ENCODE assay signal across 12 mouse cellular contexts in genomic region chrX:11491235-11491634, GRCm38 (mm10).
DNase-seq lines count a peak whose midpoint lies in the region; ATAC-seq and TF ChIP-seq lines count a peak whose summit lies in the region.
"Had no signal": no experiment of that assay in that cellular context is flagged by ENCODE, and none has a peak within 500 bp of the region (broad histone marks: within the 10 kb centered on the region; RNA-seq: fewer than 3 reads in every experiment).

No protein-coding gene starts in this region.

- peaks cover 18 to 29% of the 10 kb centered on the region in 2 experiments for H3K4me1 ChIP-seq in heart, embryonic 14.5 days (ENCODE audit: control insufficient read depth in 2 of 2, insufficient read depth in 2 of 2, low read length in 2 of 2)
- no peaks in the 10 kb centered on the region for H3K4me1 ChIP-seq in lung, postnatal 0 days (ENCODE audit: insufficient read depth, low read depth, low read length)
- H3K4me1 ChIP-seq in embryonic facial prominence, embryonic 15.5 days = peaks cover 21% of the 10 kb centered on the region
- H3K4me1 ChIP-seq in midbrain, embryonic 15.5 days = peaks cover 33% of the 10 kb centered on the region
- H3K4me1 ChIP-seq: liver, embryonic 12.5 days had no signal

- no peak for TF ChIP-seq EP300 in lung, postnatal 0 days (IDR thresholded peaks at IDR 0.05)

- no peak overlapping the region for H3K9ac ChIP-seq in heart, embryonic 14.5 days (ENCODE audit: low read length)
- H3K9ac ChIP-seq in lung, postnatal 0 days (replicated peaks; ENCODE audit: low read depth) = no peak overlapping the region
- H3K9ac ChIP-seq in embryonic facial prominence, embryonic 15.5 days = no peak overlapping the region
- H3K9ac ChIP-seq in midbrain, embryonic 15.5 days = no peak overlapping the region
- H3K9ac ChIP-seq: liver, embryonic 12.5 days had no signal

- no peak for TF ChIP-seq CTCF in lung, postnatal 0 days (IDR thresholded peaks at IDR 0.05)

- no peak overlapping the region for H3K27ac ChIP-seq in heart, embryonic 14.5 days (replicated peaks in 1 of 2; ENCODE audit: control insufficient read depth in 1 of 2, insufficient read depth in 1 of 2, low read depth in 2 of 2, low read length in 2 of 2)
- no peak overlapping the region for H3K27ac ChIP-seq in lung, postnatal 0 days (ENCODE audit: low read length)
- H3K27ac ChIP-seq in embryonic facial prominence, embryonic 15.5 days (replicated peaks) = no peak overlapping the region
- 0 out of 2 replicates have a peak overlapping the region, but pooled peaks have one; percentile 34 for H3K27ac ChIP-seq in midbrain, embryonic 15.5 days
- H3K27ac ChIP-seq: liver, embryonic 12.5 days had no signal

- ATAC-seq in heart, embryonic 14.5 days (ENCODE audit: insufficient number of reproducible peaks, insufficient read depth, low FRiP score, low read depth) = 0 out of 2 replicates have a peak, but pooled peaks have one; percentile 31
- ATAC-seq in lung, postnatal 0 days = no peak
- peak; percentile 66; the same call in 1 of the 2 replicates for ATAC-seq in embryonic facial prominence, embryonic 15.5 days (ENCODE audit: insufficient number of reproducible peaks, low FRiP score, low TSS enrichment, low read depth)
- ATAC-seq in midbrain, embryonic 15.5 days (replicated peaks) = no peak
- ATAC-seq: liver, embryonic 12.5 days had no signal

- H3K27me3 ChIP-seq in heart, embryonic 14.5 days (ENCODE audit: control insufficient read depth, insufficient read depth, low read length) = no peaks in the 10 kb centered on the region
- no peaks in the 10 kb centered on the region for H3K27me3 ChIP-seq in lung, postnatal 0 days (replicated peaks; ENCODE audit: insufficient read depth, low read length)
- no peaks in the 10 kb centered on the region for H3K27me3 ChIP-seq in embryonic facial prominence, embryonic 15.5 days
- no peaks in the 10 kb centered on the region for H3K27me3 ChIP-seq in midbrain, embryonic 15.5 days (replicated peaks)

- no peak overlapping the region for H3K4me3 ChIP-seq in heart, embryonic 14.5 days (ENCODE audit: control insufficient read depth in 1 of 2, insufficient read depth in 1 of 2, low read depth in 1 of 2, low read length in 2 of 2)
- no peak overlapping the region for H3K4me3 ChIP-seq in lung, postnatal 0 days (ENCODE audit: low read depth, low read length)
- no peak overlapping the region for H3K4me3 ChIP-seq in embryonic facial prominence, embryonic 15.5 days (replicated peaks)
- H3K4me3 ChIP-seq in midbrain, embryonic 15.5 days = no peak overlapping the region
- H3K4me3 ChIP-seq: liver, embryonic 12.5 days had no signal

- H3K9me3 ChIP-seq in heart, embryonic 14.5 days (ENCODE audit: control insufficient read depth, low read length) = no peaks in the 10 kb centered on the region
- no peaks in the 10 kb centered on the region for H3K9me3 ChIP-seq in lung, postnatal 0 days (ENCODE audit: low read length)
- no peaks in the 10 kb centered on the region for H3K9me3 ChIP-seq in embryonic facial prominence, embryonic 15.5 days (replicated peaks)
- H3K9me3 ChIP-seq in midbrain, embryonic 15.5 days = no peaks in the 10 kb centered on the region
- H3K9me3 ChIP-seq: liver, embryonic 12.5 days had no signal

- DNase-seq in heart, adult 9 months (ENCODE audit: low spot score in 2 of 2) = no peak
- peak; percentile 4 for DNase-seq in lung, postnatal 10 days
- DNase-seq in lung, postnatal 0 days (ENCODE audit: low spot score) = no peak
- no peak for DNase-seq in ovary, postnatal 14 days (ENCODE audit: low spot score)
- DNase-seq in right cerebral cortex, postnatal 4 days = no peak
- DNase-seq: adrenal gland, postnatal 25 days; cerebellum, adult 18-20 months; gastrocnemius, postnatal 36 days had no signal

- H3K36me3 ChIP-seq in heart, embryonic 14.5 days (ENCODE audit: control insufficient read depth, insufficient read depth, low read length) = no peaks in the 10 kb centered on the region
- H3K36me3 ChIP-seq in lung, postnatal 0 days (ENCODE audit: insufficient read depth, low read length) = no peaks in the 10 kb centered on the region
- no peaks in the 10 kb centered on the region for H3K36me3 ChIP-seq in embryonic facial prominence, embryonic 15.5 days
- no peaks in the 10 kb centered on the region for H3K36me3 ChIP-seq in midbrain, embryonic 15.5 days (replicated peaks)
- H3K36me3 ChIP-seq: liver, embryonic 12.5 days had no signal

- 37% methylated on average over 5 of the region's 5 CpGs for WGBS in heart, embryonic 14.5 days
- 36% methylated on average over 5 of the region's 5 CpGs for WGBS in lung, postnatal 0 days
- 11% methylated on average over 5 of the region's 5 CpGs for WGBS in embryonic facial prominence, embryonic 15.5 days
- 17% methylated on average over 5 of the region's 5 CpGs for WGBS in midbrain, embryonic 15.5 days

- no peak overlapping the region for H3K4me2 ChIP-seq in heart, embryonic 14.5 days (ENCODE audit: low read length)
- no peak overlapping the region for H3K4me2 ChIP-seq in lung, postnatal 0 days (replicated peaks; ENCODE audit: low read depth, low read length)
- H3K4me2 ChIP-seq in embryonic facial prominence, embryonic 15.5 days (replicated peaks) = no peak overlapping the region
- no peak overlapping the region for H3K4me2 ChIP-seq in midbrain, embryonic 15.5 days

Comparison
In these comparisons a context has a peak if more than half of its experiments do, and no peak if none do; other contexts are left out.
1. ATAC-seq: peak in heart, embryonic 14.5 days (single experiment) and embryonic facial prominence, embryonic 15.5 days (single experiment); none in lung, postnatal 0 days (single experiment) and midbrain, embryonic 15.5 days (single experiment).